Mouse (Mus musculus): ENCODE results near the gene Dbf4.

GRCm38 (mm10) chr5:8356885-8357651 lies 65.4 kb downstream of the Dbf4 start:
- TF ChIP-seq CTCF (IDR thresholded peaks at IDR 0.05; ENCODE audit: control insufficient read depth, insufficient read depth, insufficient replicate concordance, low read depth, low read length): no peak
- no peak for TF ChIP-seq POLR2A (IDR thresholded peaks at IDR 0.05; ENCODE audit: control insufficient read depth, low read depth, low read length)

All from testis, adult 2 months (tissue).